Mouse (Mus musculus) urinary bladder, postnatal 10 days (tissue): ENCODE results near the gene Otoa.
A peak's percentile ranks its signal among the peaks of the same experiment; 100 is the strongest.

ENCODE experiments used
- DNase-seq: peaks from one replicate; pipeline ENCODE4 v3.0.0; 2022; ENCODE audit warnings: low spot score

Otoa gene

GRCm38 (mm10) chr7:121082949-121083513, 1.6 kb downstream of the Otoa start:
- DNase-seq: no peak

GRCm38 (mm10) chr7:121084840-121085453, 3.5 kb downstream of the Otoa start:
- no peak for DNase-seq

- DNase-seq: no peak
These were observed 4.0 kb downstream of the Otoa start for GRCm38 (mm10) chr7:121085500-121085899.

- DNase-seq: no peak
These were observed 7.3 kb downstream of the Otoa start for GRCm38 (mm10) chr7:121088745-121089144.

- DNase-seq: no peak
These were observed 9.3 kb downstream of the Otoa start for GRCm38 (mm10) chr7:121090748-121091147.

GRCm38 (mm10) chr7:121093026-121093425, 11.6 kb downstream of the Otoa start:
- no peak for DNase-seq

GRCm38 (mm10) chr7:121098614-121099389, 17.4 kb downstream of the Otoa start:
- DNase-seq: no peak

GRCm38 (mm10) chr7:121107851-121108250, 26.4 kb downstream of the Otoa start:
- no peak for DNase-seq

- DNase-seq: no peak
These were observed 29.9 kb downstream of the Otoa start for GRCm38 (mm10) chr7:121111321-121111720.

GRCm38 (mm10) chr7:121111762-121112161, 30.3 kb downstream of the Otoa start:
- DNase-seq: no peak

GRCm38 (mm10) chr7:121120143-121120818, 38.8 kb downstream of the Otoa start:
- peak; percentile 57 for DNase-seq

GRCm38 (mm10) chr7:121130837-121131236, 49.4 kb downstream of the Otoa start:
- DNase-seq: no peak

- no peak for DNase-seq
These were observed 59.8 kb downstream of the Otoa start for GRCm38 (mm10) chr7:121141274-121141673.

- no peak for DNase-seq
These were observed 69.2 kb downstream of the Otoa start for GRCm38 (mm10) chr7:121150662-121151061.

GRCm38 (mm10) chr7:121152186-121152585, 70.7 kb downstream of the Otoa start:
- no peak for DNase-seq

- DNase-seq: no peak
These were observed 84.2 kb downstream of the Otoa start for GRCm38 (mm10) chr7:121165616-121166015.

- no peak for DNase-seq
These were observed 90.4 kb downstream of the Otoa start for GRCm38 (mm10) chr7:121171888-121172287.

- DNase-seq: no peak
These were observed 105.8 kb downstream of the Otoa start for GRCm38 (mm10) chr7:121187201-121187786.

GRCm38 (mm10) chr7:121188976-121189375, 107.5 kb downstream of the Otoa start:
- DNase-seq: no peak

- DNase-seq: no peak
These were observed 117.5 kb downstream of the Otoa start for GRCm38 (mm10) chr7:121198933-121199332.

- no peak for DNase-seq
These were observed 130.4 kb downstream of the Otoa start for GRCm38 (mm10) chr7:121211804-121212203.
